Mouse (Mus musculus): Measurements from ENCODE around the gene Elmod1.
"Not testable (repeated sequence)": the region's sequence is repeated elsewhere in the genome, so short reads cannot be mapped to it uniquely, and the experiment has no call there.

Elmod1 gene

DNA sequence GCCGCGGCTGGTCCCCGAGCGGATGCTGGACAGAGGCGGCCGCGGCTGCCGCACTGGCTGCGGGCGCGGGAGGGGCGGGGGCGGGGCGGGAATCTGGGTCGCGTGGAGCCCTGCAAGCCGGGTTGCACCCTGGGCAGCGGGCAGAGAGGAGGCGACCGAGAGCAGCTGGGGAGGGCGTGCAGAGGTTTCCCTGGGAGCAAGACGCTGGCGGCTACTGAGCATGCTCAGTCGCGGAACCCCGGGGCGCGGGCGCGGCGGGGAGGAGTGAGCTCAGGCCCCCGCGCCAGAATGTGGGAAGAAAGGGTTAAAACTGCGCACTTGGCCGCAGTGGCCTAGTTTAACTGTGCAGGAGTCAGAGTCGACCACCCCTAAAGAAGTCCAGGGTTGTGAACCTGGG is at the start of gene Elmod1:
Elmod1 (minus strand) TSS at position 180 of the 397 bp plus-strand sequence.
- no peak for DNase-seq (ENCODE audit: low spot score)

DNA sequence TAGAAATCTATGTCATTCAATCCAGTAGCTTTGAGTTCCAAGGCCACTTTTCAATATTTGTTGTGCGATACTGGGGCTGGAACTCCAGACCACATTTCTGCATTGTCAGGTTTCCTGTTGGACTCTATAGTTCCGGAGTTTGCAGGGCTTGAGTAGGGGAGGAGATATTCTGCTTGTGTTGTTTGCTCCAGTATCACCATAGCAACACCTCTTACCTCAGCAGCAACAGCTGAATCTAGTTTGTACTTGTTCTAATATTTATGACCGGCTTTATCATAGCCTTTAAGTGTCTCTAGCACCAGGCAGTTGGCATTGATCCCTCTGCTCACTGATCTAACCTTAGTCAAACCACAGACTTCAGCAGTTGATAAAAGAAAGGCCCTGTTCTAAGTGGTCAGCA is 47.7 kb upstream of the Elmod1 start:
- DNase-seq (ENCODE audit: low spot score): no peak

GRCm38 (mm10) chr9:53994528-53994927 is 19.4 kb upstream of the Elmod1 start:
- no peak for DNase-seq (ENCODE audit: low spot score)

DNA sequence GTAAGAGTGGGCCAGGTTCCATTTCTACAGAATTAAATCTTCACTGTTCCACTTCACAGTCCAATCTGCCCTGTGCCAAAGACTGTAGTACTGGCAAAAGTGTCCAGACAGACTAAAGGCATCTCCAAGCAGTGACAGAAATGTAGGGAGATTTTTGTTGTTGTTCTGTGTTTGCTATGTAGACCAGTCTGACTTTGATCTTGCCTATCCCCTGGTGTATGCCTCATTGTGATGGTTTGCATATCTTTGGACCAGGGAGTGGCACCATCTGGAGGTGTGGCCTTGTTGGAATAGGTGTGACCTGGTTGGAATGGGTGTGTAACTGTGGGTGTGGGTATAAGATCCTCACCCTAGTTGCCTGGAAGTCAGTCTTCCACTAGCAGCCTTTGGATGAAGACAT is 17.5 kb upstream of the Elmod1 start:
- DNase-seq (ENCODE audit: low spot score): not testable (repeated sequence)

DNA sequence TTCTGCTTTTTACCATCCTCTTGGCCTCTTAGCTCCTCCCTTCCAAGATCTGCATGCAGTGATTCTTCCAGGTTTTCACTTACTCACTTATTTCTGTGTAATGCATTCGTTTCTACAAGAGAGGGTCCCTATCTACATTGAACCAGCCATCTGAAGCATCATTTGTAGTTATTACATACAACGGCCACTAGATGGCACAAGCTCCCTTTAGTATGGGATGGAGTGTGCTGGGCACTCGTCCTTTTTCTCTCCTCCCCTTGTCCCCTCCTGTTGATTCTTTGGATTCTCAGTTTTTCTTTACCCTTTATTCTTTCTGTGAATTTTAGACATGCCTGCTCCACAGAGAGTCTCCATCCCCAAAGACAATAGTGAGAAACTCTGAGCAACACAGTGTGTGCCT is 15.8 kb upstream of the Elmod1 start:
- DNase-seq (ENCODE audit: low spot score): no peak

DNA sequence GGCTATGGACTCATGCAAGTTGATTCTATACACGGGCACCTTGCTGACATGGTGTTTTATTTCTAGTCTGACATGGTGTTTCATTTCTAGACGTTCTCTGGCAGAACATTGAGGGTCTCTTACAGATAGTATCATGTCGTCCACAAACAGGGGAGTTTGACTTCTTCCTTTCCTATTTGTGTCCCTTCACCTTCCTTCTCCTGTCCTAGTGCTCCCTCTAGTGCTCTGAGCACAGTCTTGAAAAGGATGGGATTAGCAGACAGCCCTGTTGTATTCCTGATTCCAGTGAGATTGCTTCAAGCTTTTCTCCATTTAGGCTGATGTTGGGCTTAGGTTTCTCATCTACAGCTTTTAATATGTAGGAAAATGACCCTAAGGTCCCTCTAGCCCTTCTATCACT is 11.9 kb upstream of the Elmod1 start:
- no peak for DNase-seq (ENCODE audit: low spot score)

DNA sequence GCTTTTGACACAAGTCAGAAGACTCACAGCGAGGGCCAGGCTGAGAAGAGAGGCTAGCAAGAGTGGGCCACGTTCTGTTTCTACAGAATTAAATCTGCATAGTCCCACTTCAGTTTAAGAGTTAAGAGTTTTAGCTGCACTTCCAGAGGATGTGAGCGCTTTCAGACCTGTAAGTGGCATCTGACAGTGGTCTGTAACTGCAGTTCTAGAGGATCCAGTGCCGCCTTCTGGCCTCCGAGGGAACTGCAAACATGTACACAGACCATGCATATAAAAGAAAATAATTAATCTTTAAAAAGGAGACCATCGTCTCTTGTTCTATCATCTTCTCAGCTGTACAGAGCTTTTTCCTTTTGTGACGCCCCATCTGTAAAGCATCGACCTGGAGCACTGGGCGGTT is 9.8 kb upstream of the Elmod1 start:
- no peak for DNase-seq (ENCODE audit: low spot score)

DNA sequence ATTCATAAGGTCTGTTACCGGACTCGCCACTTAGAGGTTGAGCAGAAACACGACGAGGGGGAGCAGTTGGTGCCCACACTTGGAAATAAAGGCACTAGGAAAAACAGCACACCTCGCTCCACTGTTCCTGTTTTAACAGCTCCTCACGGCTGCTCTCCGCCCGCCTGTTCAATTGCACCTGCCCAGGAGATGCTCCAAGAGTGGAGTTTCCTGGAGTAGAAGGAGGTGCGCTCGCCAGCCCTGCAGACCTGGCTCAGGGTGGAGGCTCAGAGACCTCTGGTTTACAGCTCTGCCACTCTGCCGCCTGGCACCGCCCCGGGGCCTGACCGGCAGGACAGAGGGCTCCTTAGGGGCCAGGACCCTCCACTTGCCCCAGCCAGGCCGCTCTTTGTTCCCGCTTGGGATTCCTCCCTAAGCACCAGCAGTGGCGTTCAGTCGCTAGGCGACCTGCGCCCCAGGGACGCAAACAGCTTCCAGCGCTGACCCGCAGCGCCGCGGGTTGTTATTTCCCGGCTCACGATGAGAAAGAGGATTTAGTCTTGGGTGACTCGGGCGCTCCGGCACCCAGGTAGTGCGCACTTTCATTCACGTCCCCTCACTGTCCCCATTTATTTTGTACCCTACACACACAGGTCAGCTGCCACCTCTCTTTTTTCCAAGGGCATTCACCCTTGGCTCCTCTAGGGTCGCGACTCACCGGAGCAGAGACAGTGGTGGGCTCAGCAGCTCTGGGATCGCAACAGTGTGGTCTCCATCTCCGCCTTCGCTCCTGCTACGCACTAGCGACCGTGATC is 576 bp downstream of the Elmod1 start:
- DNase-seq (ENCODE audit: low spot score): no peak

GRCm38 (mm10) chr9:53973929-53974327 is 1.2 kb downstream of the Elmod1 start:
- DNase-seq (ENCODE audit: low spot score): no peak

DNA sequence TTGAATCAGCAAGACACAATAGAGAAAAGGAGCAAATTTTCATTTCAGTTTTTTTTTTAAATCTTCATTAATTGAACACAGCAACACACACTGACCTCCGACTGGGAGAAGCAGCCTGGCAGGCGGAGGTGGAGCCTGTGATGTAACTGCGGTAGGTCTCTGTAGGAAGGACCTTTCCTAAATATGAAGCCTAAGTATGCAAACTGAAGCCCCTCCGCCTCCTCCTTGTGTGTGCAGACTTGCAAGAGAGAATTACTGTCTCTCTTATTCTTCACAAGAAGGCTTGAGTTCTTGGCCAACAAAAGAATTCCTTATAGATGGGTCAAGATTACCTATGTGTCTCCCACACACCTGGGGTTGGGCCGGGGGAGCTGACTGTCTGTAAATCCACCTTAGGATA is 1.9 kb downstream of the Elmod1 start:
- no peak for DNase-seq (ENCODE audit: low spot score)

DNA sequence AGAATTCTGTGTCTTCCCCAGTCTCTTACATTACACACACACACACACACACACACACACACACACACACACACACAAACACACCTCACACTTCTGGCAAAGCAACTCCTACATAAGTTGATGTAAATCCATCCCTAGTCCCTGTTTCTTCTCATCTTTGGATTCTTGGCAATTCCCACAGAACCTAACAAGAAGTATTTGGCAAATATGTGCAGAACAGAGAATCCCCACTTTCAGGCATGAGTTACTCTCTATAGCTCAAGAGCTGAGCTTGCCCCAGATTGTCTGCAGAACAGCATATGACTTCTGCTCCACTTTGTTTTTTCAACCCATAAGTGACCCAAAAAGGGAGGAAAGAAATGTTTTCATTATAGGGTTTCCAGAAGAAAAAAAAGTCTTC is 2.7 kb downstream of the Elmod1 start:
- no peak for DNase-seq (ENCODE audit: low spot score)

DNA sequence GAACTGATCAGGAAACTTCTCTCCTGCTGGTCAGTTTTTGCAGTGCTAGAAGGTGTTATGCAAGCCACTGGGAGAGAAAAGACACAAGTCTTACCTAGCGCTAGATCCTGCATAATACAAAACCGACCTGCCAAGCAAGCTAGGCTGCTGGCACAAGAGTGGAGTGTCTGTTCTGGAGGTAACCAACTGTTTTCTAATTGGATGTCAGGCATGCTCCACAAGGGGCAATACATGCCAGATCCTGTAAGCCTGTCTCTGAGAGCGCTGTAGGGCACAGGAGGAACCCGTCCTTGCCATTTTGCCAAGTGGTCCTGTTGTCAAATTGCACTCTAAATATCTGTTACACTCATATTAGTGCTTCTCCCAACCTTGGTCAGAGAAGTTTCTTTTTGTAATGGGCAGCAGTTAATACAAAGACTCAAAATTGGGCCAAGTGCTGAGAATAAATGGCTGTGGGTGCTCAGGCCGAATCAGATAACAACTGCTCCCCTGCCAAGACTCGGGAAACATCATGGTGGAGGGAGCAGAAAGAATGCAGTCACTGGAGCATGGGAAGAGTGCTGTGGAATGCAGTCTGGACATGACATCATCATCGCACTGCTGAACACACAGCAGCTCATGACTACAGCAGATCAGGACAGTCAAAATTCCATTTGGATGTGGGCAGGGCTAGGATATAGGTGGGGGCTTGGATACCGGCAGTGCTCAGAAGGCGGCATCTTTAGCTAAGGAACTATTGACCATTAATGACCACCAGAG is 7.3 kb downstream of the Elmod1 start:
- DNase-seq (ENCODE audit: low spot score): no peak

DNA sequence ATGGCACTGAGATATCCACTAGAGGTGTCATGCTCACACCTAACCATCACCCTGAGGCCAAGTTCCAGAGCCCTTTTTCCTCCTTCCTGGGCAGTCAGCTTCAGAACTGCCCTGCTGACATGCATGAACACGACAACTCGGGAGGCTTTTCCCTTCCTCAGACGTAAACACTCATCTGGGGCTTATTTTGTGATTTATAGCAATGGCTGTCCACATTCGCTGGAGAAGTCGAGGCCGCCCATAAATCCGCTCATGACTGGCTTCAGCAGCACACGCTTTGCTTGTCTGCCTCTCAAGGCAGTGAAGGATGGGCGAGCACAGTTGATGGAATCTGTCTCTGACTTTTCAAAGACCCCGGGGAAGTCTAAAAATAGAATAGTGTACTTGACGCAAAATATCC is 18.1 kb downstream of the Elmod1 start:
- no peak for DNase-seq (ENCODE audit: low spot score)

DNA sequence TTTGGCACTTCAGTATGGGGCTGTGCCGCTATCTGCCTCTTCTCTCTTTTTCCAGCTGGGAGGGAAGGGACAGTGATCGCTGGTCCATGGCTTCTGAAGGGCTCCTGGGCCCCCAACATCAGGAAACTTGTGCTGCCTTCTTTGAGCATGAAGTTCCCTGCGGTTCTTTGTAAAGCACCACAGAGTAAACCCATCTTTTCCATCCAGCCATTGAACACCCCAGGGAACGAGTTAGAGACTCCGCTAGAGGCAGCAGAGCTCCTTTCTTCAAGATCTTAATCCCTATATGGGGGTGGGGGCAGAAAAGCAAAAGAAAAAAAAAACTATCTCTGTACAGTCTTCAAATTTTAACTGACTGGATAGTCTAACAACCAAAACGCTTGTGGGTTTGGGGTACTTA is 20.2 kb downstream of the Elmod1 start:
- no peak for DNase-seq (ENCODE audit: low spot score)

DNA sequence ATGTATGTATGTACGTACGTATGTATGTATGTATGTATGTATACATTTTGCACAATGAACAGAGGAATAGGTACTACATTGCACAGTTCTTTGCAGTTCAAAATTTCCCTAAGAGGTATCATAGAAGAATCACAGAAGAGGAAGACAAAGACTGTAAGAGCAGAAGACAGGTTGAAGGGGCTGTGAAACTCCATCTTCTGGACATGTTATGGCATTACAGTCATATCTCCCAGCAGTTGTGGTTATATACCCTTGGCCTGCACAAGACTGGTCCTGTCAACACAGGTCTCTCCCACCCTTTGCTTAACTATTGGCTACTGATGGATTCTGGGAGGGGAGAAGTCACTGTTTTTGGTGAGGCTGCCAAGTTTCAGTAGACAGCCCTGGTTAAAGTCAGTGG is 27.6 kb downstream of the Elmod1 start:
- DNase-seq (ENCODE audit: low spot score): no peak

- no peak for DNase-seq (ENCODE audit: low spot score)
These were observed 36.5 kb downstream of the Elmod1 start for GRCm38 (mm10) chr9:53938555-53938954.

DNA sequence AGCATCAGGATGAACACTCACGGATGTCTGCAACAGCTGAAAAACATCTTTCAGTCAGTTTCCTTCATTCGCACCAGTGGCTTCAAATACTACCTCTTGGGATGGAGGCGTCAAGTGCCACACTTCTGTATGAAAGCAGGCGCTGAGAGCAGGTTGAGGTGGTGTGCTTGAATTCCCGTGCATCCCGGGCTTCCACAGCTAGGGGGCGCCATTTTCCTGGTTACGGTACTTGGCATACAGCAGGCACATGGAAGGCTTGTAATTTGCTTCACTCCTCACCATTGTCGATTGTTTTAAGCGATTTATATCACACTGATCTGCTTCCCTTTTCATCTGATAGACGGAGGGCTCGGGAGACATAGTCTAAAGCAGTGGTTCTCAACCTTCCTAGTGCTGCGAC is 40.9 kb downstream of the Elmod1 start:
- no peak for DNase-seq (ENCODE audit: low spot score)

GRCm38 (mm10) chr9:53933375-53933774 is 41.7 kb downstream of the Elmod1 start:
- DNase-seq (ENCODE audit: low spot score): no peak

- no peak for DNase-seq (ENCODE audit: low spot score)
These were observed 44.2 kb downstream of the Elmod1 start for GRCm38 (mm10) chr9:53930906-53931305.

DNA sequence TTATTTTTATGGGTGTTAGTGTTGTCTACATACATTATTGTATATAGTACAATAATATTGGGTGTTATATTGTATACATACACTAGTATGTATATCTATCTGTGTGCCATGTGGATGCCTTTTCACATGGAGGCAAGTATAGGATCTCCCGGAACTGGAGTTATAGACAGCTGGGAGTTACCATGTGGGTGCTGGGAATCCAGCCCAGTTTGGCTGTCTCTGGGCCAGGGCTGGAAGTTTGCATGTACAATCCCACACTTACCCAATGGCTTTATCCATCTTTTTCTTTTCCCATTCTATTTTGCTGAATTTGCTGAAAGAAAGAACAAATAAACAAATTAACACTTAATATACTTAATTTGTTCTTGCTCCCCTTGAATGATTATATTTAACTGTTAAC is 54.0 kb downstream of the Elmod1 start:
- no peak for DNase-seq (ENCODE audit: low spot score)

DNA sequence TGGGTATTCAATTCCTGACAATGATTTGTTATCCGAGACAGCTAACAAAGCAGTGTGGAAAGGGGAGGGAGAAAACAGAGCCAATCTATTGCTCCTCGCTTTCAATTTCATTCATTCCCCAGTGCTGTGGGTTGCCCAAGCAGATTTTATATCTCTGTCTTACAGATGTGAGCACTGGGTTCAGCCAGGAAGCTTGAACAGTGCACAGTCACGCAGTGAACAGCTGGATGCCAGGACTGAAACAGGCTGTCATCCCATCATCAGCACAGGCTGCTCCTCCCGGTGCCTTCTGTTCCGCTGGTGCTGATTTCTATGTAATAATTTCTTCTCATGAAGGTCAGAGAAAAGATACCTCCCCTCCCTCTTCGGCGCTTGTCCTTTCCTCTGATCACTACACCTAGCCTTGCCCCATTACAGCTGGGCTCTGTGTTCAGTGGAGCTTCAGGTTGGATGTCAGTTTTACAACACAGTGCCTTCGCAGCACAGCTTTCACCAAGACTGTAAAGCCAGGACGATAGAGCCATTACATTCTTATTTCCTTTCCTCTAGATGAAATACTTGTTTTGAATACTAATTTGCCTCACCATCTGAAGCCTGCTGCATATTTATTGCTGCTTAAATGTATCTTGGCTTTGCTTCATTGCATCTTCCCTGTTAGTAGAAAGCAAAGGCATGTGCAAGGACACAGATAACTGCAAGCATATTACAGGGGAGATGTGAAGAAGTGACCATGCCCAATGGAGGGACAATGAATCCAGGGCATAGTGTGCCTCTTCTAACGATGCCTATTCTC is 59.0 kb downstream of the Elmod1 start:
- no peak for DNase-seq (ENCODE audit: low spot score)

DNA sequence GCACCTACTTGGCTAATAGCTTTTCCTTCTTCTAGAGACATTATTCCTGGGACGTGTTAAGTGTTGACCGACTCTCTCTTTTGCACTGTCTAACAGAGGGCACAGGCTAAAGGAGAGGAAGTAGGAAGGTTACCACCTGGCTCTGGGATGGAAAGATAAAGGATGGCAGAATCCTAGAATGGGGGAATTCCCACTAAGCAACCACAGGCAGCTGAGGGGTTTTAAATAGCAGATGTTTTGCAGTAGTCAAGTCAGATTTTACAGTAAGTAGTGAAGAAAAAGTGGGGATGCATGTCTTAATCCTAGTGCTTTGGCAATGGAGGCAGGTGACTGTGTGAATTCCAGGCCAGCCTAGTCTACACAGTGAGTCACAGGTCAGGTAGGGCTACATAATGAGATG is 64.3 kb downstream of the Elmod1 start:
- no peak for DNase-seq (ENCODE audit: low spot score)

- no peak for DNase-seq (ENCODE audit: low spot score)
These were observed 64.8 kb downstream of the Elmod1 start for GRCm38 (mm10) chr9:53910331-53910730.
